Mouse (Mus musculus) CD8-positive naive resting alpha-beta T cell, adult 2 months (primary cell): ENCODE results near the gene Gm11042.

Experiments used
- DNase-seq, 2 experiments: peaks; one replicate each; pipeline ENCODE4 v3.0.0; 2022; ENCODE audit warnings: low read depth in 2 of 2, low spot score in 2 of 2

Gene Gm11042

GRCm38 (mm10) chr12:74284685-74285054 is 31.5 kb downstream of the Gm11042 start:
- DNase-seq: no peak

- DNase-seq: no peak
Measured at GRCm38 (mm10) chr12:74284020-74284684, 32.0 kb downstream of the Gm11042 start.

GRCm38 (mm10) chr12:74282846-74283245 is 33.3 kb downstream of the Gm11042 start:
- DNase-seq: no peak

GRCm38 (mm10) chr12:74281403-74281802 is 34.8 kb downstream of the Gm11042 start:
- DNase-seq: no peak

GRCm38 (mm10) chr12:74277265-74277664 is 38.9 kb downstream of the Gm11042 start:
- DNase-seq: no peak

- no peak for DNase-seq
Measured at GRCm38 (mm10) chr12:74272545-74272944, 43.6 kb downstream of the Gm11042 start.

- no peak for DNase-seq
Measured at GRCm38 (mm10) chr12:74268644-74269285, 47.4 kb downstream of the Gm11042 start.

- no peak for DNase-seq
Measured at GRCm38 (mm10) chr12:74267049-74267448, 49.1 kb downstream of the Gm11042 start.
